Mouse (Mus musculus) splenic B cell, adult 2 months (primary cell): ENCODE measurements around the gene Olfr1371.
A peak's percentile ranks its signal among the peaks of the same experiment; 100 is the strongest.
"Not testable (repeated sequence)": the region's sequence is repeated elsewhere in the genome, so short reads cannot be mapped to it uniquely, and the experiment has no call there.

ENCODE experiments used
- DNase-seq: peaks from one replicate; pipeline ENCODE4 v3.0.0-alpha.2; 2011; ENCODE audit warnings: low read depth, low spot score
- H3K27me3 ChIP-seq: 2 replicates; pipeline ENCODE4 v1.6.1; 2012; ENCODE audit warnings: mild to moderate bottlenecking, low read length, moderate library complexity, mixed read lengths; ENCODE audit not compliant: control insufficient read depth, poor library complexity, insufficient read depth, severe bottlenecking
- H3K36me3 ChIP-seq: 2 replicates; pipeline ENCODE4 v1.6.1; 2012; ENCODE audit warnings: mild to moderate bottlenecking, low read length, moderate library complexity, mixed read lengths; ENCODE audit not compliant: control insufficient read depth, poor library complexity, insufficient read depth, severe bottlenecking

Olfr1371 gene

GRCm38 (mm10) chr11:52167901-52168302 lies 45.9 kb downstream of the Olfr1371 start:
- not testable (repeated sequence) for H3K36me3 ChIP-seq, DNase-seq, H3K27me3 ChIP-seq

GRCm38 (mm10) chr11:52167126-52167525 lies 46.7 kb downstream of the Olfr1371 start:
- Histone ChIP-seq H3K27me3 (no peaks in the 10 kb centered on the region), H3K36me3 (no peaks in the 10 kb centered on the region)
- DNase-seq, result peak; percentile 18

GRCm38 (mm10) chr11:52163926-52164325 lies 49.9 kb downstream of the Olfr1371 start:
- H3K27me3 ChIP-seq, result no peaks in the 10 kb centered on the region
- no peaks in the 10 kb centered on the region for H3K36me3 ChIP-seq
- no peak for DNase-seq
